Mouse (Mus musculus): ENCODE data around the gene Ccdc188. TPM values are rescaled to one million over a fixed set of nuclear protein-coding genes. Genes with fewer than 3 reads are reported as not detected.
"Not testable (repeated sequence)": the region's sequence is repeated elsewhere in the genome, so short reads cannot be mapped to it uniquely, and the experiment has no call there.

Ccdc188 gene
- polyA plus RNA-seq, 1 experiment from 2014 or later: not detected

DNA sequence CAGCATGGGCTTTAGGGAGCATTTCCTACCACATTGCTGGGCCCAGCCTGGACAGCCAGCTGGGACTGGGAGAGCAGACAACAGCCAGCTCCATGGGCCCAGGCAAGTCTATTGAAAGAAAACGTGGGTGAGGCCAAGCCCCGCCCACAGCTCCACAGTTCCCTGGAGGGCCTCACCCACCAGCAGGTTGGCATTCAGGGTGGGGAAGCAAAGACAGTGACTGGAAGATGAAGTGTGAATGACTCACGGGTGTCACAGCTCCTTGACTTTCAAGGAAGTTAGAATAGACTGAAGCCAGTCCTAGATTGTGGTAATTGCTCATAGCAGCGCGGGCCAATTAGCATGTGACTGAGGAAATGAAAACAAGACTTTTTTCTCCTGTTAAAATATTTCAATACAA, 22.6 kb upstream of the Ccdc188 start:
- H3K9ac ChIP-seq (ENCODE audit: low read depth, low read length): no peak overlapping the region
- H3K4me1 ChIP-seq (replicated peaks; ENCODE audit: control insufficient read depth, insufficient read depth, low read length): no peaks in the 10 kb centered on the region; the same call in 1 of the 2 replicates
- no peaks in the 10 kb centered on the region for H3K9me3 ChIP-seq (ENCODE audit: control insufficient read depth, low read length)
- no peaks in the 10 kb centered on the region for H3K27me3 ChIP-seq (replicated peaks; ENCODE audit: control insufficient read depth, insufficient read depth, low read length)
- H3K4me2 ChIP-seq: no peak overlapping the region
- H3K27ac ChIP-seq (ENCODE audit: low read depth, low read length): no peak overlapping the region
- H3K36me3 ChIP-seq (ENCODE audit: control insufficient read depth, insufficient read depth, low read length): no peaks in the 10 kb centered on the region
- no peak overlapping the region for H3K4me3 ChIP-seq (ENCODE audit: low read depth, low read length)
- no peak for ATAC-seq (replicated peaks; ENCODE audit: low FRiP score)
- WGBS: 59% methylated on average over 5 of the region's 5 CpGs
- no peak for DNase-seq (ENCODE audit: low spot score)

DNA sequence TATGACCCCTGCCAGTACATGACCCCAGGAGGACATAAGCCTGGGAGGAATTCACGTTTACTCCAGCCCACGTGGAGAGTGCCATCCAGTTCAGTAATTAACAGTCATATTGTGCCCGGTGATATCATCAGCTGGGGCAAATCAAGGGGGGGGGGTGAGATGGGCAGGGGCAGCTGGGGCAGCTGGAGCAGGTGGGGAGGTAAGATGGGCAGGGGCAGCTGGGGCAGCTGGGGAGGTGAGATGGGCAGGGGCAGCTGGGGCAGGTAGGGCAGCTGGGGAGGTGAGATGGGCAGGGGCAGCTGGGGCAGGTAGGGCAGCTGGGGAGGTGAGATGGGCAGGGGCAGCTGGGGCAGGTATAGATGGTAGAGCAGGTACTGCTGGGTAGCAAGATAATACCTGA, 22.1 kb upstream of the Ccdc188 start:
- not testable (repeated sequence) for H3K9ac ChIP-seq (ENCODE audit: low read depth, low read length); H3K36me3 ChIP-seq (ENCODE audit: control insufficient read depth, insufficient read depth, low read length); DNase-seq (ENCODE audit: low spot score); ATAC-seq (replicated peaks; ENCODE audit: low FRiP score); H3K4me3 ChIP-seq (ENCODE audit: low read depth, low read length); H3K9me3 ChIP-seq (ENCODE audit: control insufficient read depth, low read length); H3K4me2 ChIP-seq; H3K4me1 ChIP-seq (replicated peaks; ENCODE audit: control insufficient read depth, insufficient read depth, low read length); H3K27me3 ChIP-seq (replicated peaks; ENCODE audit: control insufficient read depth, insufficient read depth, low read length); H3K27ac ChIP-seq (ENCODE audit: low read depth, low read length)
- 64% methylated on average over 3 of the region's 3 CpGs for WGBS

DNA sequence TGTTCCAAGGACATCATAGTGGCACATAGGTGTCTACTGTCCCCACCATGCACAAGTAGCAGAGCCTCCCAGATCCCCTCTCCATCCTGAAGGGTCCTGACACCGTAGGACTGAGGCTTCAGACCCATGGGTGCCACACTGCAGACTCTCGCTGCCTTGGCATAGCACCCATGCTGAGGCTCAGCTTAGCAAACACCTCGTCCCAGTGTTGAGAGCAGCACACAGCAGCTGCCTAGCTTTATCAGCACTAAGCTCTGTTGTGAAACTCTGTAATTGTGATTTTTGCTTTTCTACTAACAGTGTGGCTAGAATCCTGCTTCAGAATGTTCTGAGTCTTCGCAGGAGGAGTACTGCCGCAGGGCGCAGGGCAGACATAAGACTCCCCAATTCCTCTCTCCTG, 19.8 kb upstream of the Ccdc188 start:
- Histone ChIP-seq H3K27me3 (replicated peaks; ENCODE audit: control insufficient read depth, insufficient read depth, low read length) (no peaks in the 10 kb centered on the region), H3K4me3 (ENCODE audit: low read depth, low read length) (no peak overlapping the region), H3K27ac (ENCODE audit: low read depth, low read length) (no peak overlapping the region), H3K4me2 (no peak overlapping the region), H3K9ac (ENCODE audit: low read depth, low read length) (no peak overlapping the region), H3K4me1 (replicated peaks; ENCODE audit: control insufficient read depth, insufficient read depth, low read length) (no peaks in the 10 kb centered on the region; the same call in 1 of the 2 replicates), H3K9me3 (ENCODE audit: control insufficient read depth, low read length) (no peaks in the 10 kb centered on the region), H3K36me3 (ENCODE audit: control insufficient read depth, insufficient read depth, low read length) (no peaks in the 10 kb centered on the region)
- no peak for ATAC-seq (replicated peaks; ENCODE audit: low FRiP score)
- 79% methylated on average over 6 of the region's 6 CpGs for WGBS
- DNase-seq (ENCODE audit: low spot score): no peak

DNA sequence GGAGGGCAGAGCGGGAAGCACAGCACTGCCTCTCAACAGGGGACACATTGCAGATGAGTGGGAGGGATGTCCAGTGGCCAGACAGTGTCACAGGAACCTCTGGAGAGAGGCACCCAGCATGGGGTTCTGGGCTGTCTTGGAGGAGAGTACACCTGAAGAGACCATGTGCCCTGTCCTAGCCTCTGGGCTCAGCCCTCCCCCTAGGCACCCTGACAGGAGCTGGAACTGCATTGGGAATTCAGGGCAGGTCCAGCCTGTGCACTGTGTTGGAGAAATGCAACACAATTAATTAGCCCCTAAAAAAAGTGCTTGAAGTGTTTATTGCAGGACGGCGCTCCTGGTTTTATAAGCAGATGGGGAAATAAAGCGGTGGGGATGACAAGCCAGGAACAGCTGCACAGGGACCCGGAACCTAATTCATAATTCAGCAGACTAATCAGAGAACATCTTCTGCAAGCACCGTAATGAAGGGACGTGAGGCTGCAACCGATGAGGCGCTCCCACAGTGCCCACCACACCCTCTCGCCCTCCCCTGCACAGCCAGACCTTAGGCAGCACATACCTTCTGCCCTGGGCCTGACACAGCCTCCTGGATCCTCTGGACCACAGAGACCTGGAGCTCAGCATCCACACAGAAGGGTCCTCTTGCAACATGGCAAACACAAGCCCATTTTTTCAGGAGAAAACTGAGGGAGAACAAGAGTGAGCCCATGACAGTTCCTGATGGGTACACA, 19.1 kb upstream of the Ccdc188 start:
- no peak overlapping the region for H3K4me2 ChIP-seq
- H3K27me3 ChIP-seq (replicated peaks; ENCODE audit: control insufficient read depth, insufficient read depth, low read length): no peaks in the 10 kb centered on the region
- DNase-seq (ENCODE audit: low spot score) (no peak), ATAC-seq (replicated peaks; ENCODE audit: low FRiP score) (no peak)
- no peaks in the 10 kb centered on the region for H3K36me3 ChIP-seq (ENCODE audit: control insufficient read depth, insufficient read depth, low read length)
- H3K4me1 ChIP-seq (replicated peaks; ENCODE audit: control insufficient read depth, insufficient read depth, low read length): no peaks in the 10 kb centered on the region; the same call in 1 of the 2 replicates
- 80% methylated on average over 10 of the region's 10 CpGs for WGBS
- no peak overlapping the region for H3K9ac ChIP-seq (ENCODE audit: low read depth, low read length)
- no peaks in the 10 kb centered on the region for H3K9me3 ChIP-seq (ENCODE audit: control insufficient read depth, low read length)
- H3K4me3 ChIP-seq (ENCODE audit: low read depth, low read length): no peak overlapping the region
- no peak overlapping the region for H3K27ac ChIP-seq (ENCODE audit: low read depth, low read length)

DNA sequence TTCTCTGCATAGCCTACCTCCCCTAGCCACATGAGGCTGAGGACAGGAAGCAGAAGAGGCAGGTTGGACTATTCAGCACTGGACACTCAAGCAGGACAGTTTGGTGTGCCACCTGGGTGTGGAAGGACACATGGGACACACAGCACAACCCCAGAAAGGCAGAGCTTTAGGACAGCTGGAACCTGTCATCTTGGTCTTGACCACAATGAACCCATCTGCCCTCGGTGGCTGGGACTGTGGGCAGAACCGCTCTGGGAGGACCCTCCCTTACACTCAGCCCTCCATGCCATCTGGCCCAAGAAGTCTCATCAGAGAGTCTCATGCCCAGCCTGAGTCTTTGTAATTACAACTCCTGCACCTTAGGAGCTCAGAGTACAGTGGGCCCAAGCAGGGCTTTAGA, 17.6 kb upstream of the Ccdc188 start:
- DNase-seq (ENCODE audit: low spot score) (no peak), ATAC-seq (replicated peaks; ENCODE audit: low FRiP score) (no peak)
- Histone ChIP-seq H3K9me3 (ENCODE audit: control insufficient read depth, low read length) (no peaks in the 10 kb centered on the region), H3K27ac (ENCODE audit: low read depth, low read length) (no peak overlapping the region), H3K36me3 (ENCODE audit: control insufficient read depth, insufficient read depth, low read length) (no peaks in the 10 kb centered on the region), H3K4me1 (replicated peaks; ENCODE audit: control insufficient read depth, insufficient read depth, low read length) (no peaks in the 10 kb centered on the region; the same call in 1 of the 2 replicates), H3K4me3 (ENCODE audit: low read depth, low read length) (no peak overlapping the region), H3K27me3 (replicated peaks; ENCODE audit: control insufficient read depth, insufficient read depth, low read length) (no peaks in the 10 kb centered on the region), H3K4me2 (no peak overlapping the region), H3K9ac (ENCODE audit: low read depth, low read length) (no peak overlapping the region)
- 74% methylated on average over 2 of the region's 2 CpGs for WGBS

DNA sequence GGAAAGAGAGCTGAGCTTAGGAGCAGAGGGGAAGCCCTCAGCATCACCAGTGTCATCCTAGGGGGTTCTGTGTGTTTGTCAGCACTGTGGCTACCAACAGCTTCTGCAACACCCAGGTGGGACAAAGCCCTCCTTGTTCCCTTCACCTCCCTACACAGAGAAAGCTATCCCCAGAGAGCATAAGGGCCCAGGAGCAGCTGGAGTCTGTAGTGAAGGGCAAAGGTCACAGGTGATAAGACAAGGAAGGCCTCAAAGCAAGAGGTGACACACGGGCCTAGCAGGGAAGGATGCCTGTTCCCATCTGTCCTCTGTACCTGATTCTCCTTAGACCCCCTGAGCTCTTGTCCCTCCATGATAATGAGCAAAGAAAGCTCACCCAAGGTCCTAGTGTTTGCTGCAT, 16.1 kb upstream of the Ccdc188 start:
- Histone ChIP-seq H3K9me3 (ENCODE audit: control insufficient read depth, low read length) (no peaks in the 10 kb centered on the region), H3K4me1 (replicated peaks; ENCODE audit: control insufficient read depth, insufficient read depth, low read length) (no peaks in the 10 kb centered on the region), H3K4me2 (no peak overlapping the region), H3K27me3 (replicated peaks; ENCODE audit: control insufficient read depth, insufficient read depth, low read length) (no peaks in the 10 kb centered on the region), H3K27ac (ENCODE audit: low read depth, low read length) (no peak overlapping the region), H3K36me3 (ENCODE audit: control insufficient read depth, insufficient read depth, low read length) (no peaks in the 10 kb centered on the region), H3K4me3 (ENCODE audit: low read depth, low read length) (no peak overlapping the region), H3K9ac (ENCODE audit: low read depth, low read length) (no peak overlapping the region)
- no peak for ATAC-seq (replicated peaks; ENCODE audit: low FRiP score)
- 18% methylated on average over 1 of the region's 1 CpGs for WGBS
- no peak for DNase-seq (ENCODE audit: low spot score)

DNA sequence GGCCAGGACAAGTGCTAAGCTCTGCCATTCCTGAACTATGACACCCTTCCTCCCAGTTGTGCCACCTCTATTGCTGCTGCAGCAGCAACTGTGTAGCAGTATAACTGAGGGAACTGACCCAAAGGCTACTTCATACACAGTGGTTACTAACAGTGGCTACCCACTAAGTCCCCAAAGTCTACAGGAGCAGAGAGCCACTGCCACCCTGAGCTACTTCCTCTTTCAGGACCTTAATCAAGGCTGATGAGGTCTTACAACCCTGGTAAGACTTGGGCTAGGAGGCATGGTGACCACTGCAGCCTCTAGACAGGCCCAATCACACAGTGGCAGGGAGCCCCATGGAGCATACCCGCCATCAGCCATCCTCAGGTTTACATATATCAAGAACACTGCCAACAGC, 15.6 kb upstream of the Ccdc188 start:
- ATAC-seq (replicated peaks; ENCODE audit: low FRiP score) (no peak), DNase-seq (ENCODE audit: low spot score) (no peak)
- Histone ChIP-seq H3K9ac (ENCODE audit: low read depth, low read length) (no peak overlapping the region), H3K4me2 (no peak overlapping the region), H3K9me3 (ENCODE audit: control insufficient read depth, low read length) (no peaks in the 10 kb centered on the region), H3K27me3 (replicated peaks; ENCODE audit: control insufficient read depth, insufficient read depth, low read length) (no peaks in the 10 kb centered on the region), H3K27ac (ENCODE audit: low read depth, low read length) (no peak overlapping the region), H3K4me3 (ENCODE audit: low read depth, low read length) (no peak overlapping the region), H3K4me1 (replicated peaks; ENCODE audit: control insufficient read depth, insufficient read depth, low read length) (no peaks in the 10 kb centered on the region), H3K36me3 (ENCODE audit: control insufficient read depth, insufficient read depth, low read length) (no peaks in the 10 kb centered on the region)
- 84% methylated on average over 1 of the region's 1 CpGs for WGBS

DNA sequence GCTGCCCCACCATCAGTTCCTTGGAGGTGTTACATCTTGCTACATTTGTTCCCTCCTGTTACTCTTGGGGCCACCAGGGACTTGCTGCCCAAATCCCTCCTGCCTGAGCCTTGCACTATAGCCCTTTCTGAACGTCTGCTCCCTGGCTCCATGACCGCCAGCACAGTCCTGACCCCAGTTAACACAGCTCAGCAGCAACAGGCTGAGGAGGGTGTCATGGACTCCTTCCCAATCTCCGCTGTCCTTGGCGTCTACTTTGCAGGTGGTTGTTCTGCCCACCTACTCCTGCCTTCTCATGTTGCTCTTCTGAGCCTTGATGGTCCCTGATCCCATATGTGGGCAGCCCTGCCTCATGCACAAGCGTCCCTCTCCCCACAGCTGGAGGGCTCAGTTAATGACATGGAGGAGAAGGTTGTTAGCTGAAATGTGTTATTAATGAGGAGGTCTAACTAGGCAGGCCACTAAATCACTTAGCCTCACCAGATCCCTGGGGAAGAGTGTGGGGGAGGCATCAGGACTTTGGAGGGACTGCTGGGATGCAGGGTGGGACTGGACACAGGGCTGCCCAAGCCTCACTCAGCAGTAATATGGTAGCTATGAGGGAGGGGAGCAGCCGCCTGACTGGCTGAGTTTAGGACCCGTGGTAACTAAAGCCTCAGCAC, 14.1 kb upstream of the Ccdc188 start:
- DNase-seq (ENCODE audit: low spot score) (no peak), ATAC-seq (replicated peaks; ENCODE audit: low FRiP score) (no peak)
- no peak overlapping the region for H3K4me3 ChIP-seq (ENCODE audit: low read depth, low read length)
- no peaks in the 10 kb centered on the region for H3K9me3 ChIP-seq (ENCODE audit: control insufficient read depth, low read length)
- H3K27me3 ChIP-seq (replicated peaks; ENCODE audit: control insufficient read depth, insufficient read depth, low read length): no peaks in the 10 kb centered on the region
- no peaks in the 10 kb centered on the region for H3K36me3 ChIP-seq (ENCODE audit: control insufficient read depth, insufficient read depth, low read length)
- no peak overlapping the region for H3K27ac ChIP-seq (ENCODE audit: low read depth, low read length)
- no peaks in the 10 kb centered on the region for H3K4me1 ChIP-seq (replicated peaks; ENCODE audit: control insufficient read depth, insufficient read depth, low read length)
- 64% methylated on average over 7 of the region's 7 CpGs for WGBS
- no peak overlapping the region for H3K9ac ChIP-seq (ENCODE audit: low read depth, low read length)
- no peak overlapping the region for H3K4me2 ChIP-seq
